Mouse (Mus musculus): ENCODE data around the gene Ak7. TPM values are rescaled to one million over a fixed set of nuclear protein-coding genes. Genes with fewer than 3 reads are reported as not detected.
A peak's percentile ranks its signal among the peaks of the same experiment; 100 is the strongest.

Gene Ak7
- 0.07 and 0.11 TPM in 2 replicates for polyA plus RNA-seq (2014; fragmentation: Nextera tagmentation; extraction: Ambion mirVana)

- WGBS, result 16% methylated on average over 22 of the region's 22 CpGs
- peaks cover 10% of the 10 kb centered on the region for H3K36me3 ChIP-seq (ENCODE audit: control insufficient read depth, insufficient read depth, low read length)
- H3K27me3 ChIP-seq (ENCODE audit: control insufficient read depth, insufficient read depth, low read length), result no peaks in the 10 kb centered on the region
- H3K27ac ChIP-seq (replicated peaks in 1 of 2; ENCODE audit: control insufficient read depth in 1 of 2, insufficient read depth in 1 of 2, low read depth in 2 of 2, low read length in 2 of 2), result no peak within 1 kb of the TSS
- H3K9ac ChIP-seq (ENCODE audit: low read length), result no peak within 1 kb of the TSS
- H3K4me3 ChIP-seq (ENCODE audit: control insufficient read depth in 1 of 2, insufficient read depth in 1 of 2, low read depth in 1 of 2, low read length in 2 of 2), result 0 out of 4 replicates have a peak within 1 kb of the TSS, but pooled peaks of 1 of the 2 experiments have one; percentile 14
- ATAC-seq (ENCODE audit: insufficient number of reproducible peaks, insufficient read depth, low FRiP score, low read depth), result peak; percentile 78
- peaks cover 4 to 7% of the 10 kb centered on the region in 2 experiments; a peak in 3 of 4 replicates for H3K4me1 ChIP-seq (ENCODE audit: control insufficient read depth in 2 of 2, insufficient read depth in 2 of 2, low read length in 2 of 2)
- H3K4me2 ChIP-seq (ENCODE audit: low read length), result peak within 1 kb of the TSS; percentile 49
- no peaks in the 10 kb centered on the region for H3K9me3 ChIP-seq (ENCODE audit: control insufficient read depth, low read length)
Measured at GRCm38 (mm10) chr12:105705799-105706487, at the start of gene Ak7. TSS of gene Ak7 (plus strand) at chr12:105705976.

- no peaks in the 10 kb centered on the region for H3K9me3 ChIP-seq (ENCODE audit: control insufficient read depth, low read length)
- 84% methylated on average over 8 of the region's 8 CpGs for whole genome bisulfite sequencing
- no peak overlapping the region for H3K9ac ChIP-seq (ENCODE audit: low read length)
- ATAC-seq (ENCODE audit: insufficient number of reproducible peaks, insufficient read depth, low FRiP score, low read depth), result no peak
- H3K27me3 ChIP-seq (ENCODE audit: control insufficient read depth, insufficient read depth, low read length), result no peaks in the 10 kb centered on the region
- H3K36me3 ChIP-seq (ENCODE audit: control insufficient read depth, insufficient read depth, low read length), result peaks cover 36% of the 10 kb centered on the region
- H3K27ac ChIP-seq (replicated peaks in 1 of 2; ENCODE audit: control insufficient read depth in 1 of 2, insufficient read depth in 1 of 2, low read depth in 2 of 2, low read length in 2 of 2), result no peak overlapping the region
- no peak overlapping the region for H3K4me2 ChIP-seq (ENCODE audit: low read length)
- H3K4me1 ChIP-seq (ENCODE audit: control insufficient read depth in 2 of 2, insufficient read depth in 2 of 2, low read length in 2 of 2), result no peaks in the 10 kb centered on the region
- H3K4me3 ChIP-seq (ENCODE audit: control insufficient read depth in 1 of 2, insufficient read depth in 1 of 2, low read depth in 1 of 2, low read length in 2 of 2), result no peak overlapping the region
Measured at GRCm38 (mm10) chr12:105676274-105676673, 29.5 kb upstream of the Ak7 start.

GRCm38 (mm10) chr12:105678211-105678610, 27.6 kb upstream of the Ak7 start:
- H3K27me3 ChIP-seq (ENCODE audit: control insufficient read depth, insufficient read depth, low read length), result no peaks in the 10 kb centered on the region
- 87% methylated on average over 7 of the region's 7 CpGs for WGBS
- no peaks in the 10 kb centered on the region for H3K9me3 ChIP-seq (ENCODE audit: control insufficient read depth, low read length)
- H3K4me2 ChIP-seq (ENCODE audit: low read length), result no peak overlapping the region
- H3K27ac ChIP-seq (replicated peaks in 1 of 2; ENCODE audit: control insufficient read depth in 1 of 2, insufficient read depth in 1 of 2, low read depth in 2 of 2, low read length in 2 of 2), result no peak overlapping the region
- H3K4me3 ChIP-seq (ENCODE audit: control insufficient read depth in 1 of 2, insufficient read depth in 1 of 2, low read depth in 1 of 2, low read length in 2 of 2), result no peak overlapping the region
- ATAC-seq (ENCODE audit: insufficient number of reproducible peaks, insufficient read depth, low FRiP score, low read depth), result no peak
- H3K36me3 ChIP-seq (ENCODE audit: control insufficient read depth, insufficient read depth, low read length), result peaks cover 28% of the 10 kb centered on the region
- no peak overlapping the region for H3K9ac ChIP-seq (ENCODE audit: low read length)
- peaks cover 1 to 5% of the 10 kb centered on the region in 2 experiments; a peak in 2 of 4 replicates for H3K4me1 ChIP-seq (ENCODE audit: control insufficient read depth in 2 of 2, insufficient read depth in 2 of 2, low read length in 2 of 2)

- WGBS, result 92% methylated on average over 3 of the region's 3 CpGs
- H3K27ac ChIP-seq (replicated peaks in 1 of 2; ENCODE audit: control insufficient read depth in 1 of 2, insufficient read depth in 1 of 2, low read depth in 2 of 2, low read length in 2 of 2), result no peak overlapping the region
Measured at GRCm38 (mm10) chr12:105678762-105679161, 27.0 kb upstream of the Ak7 start.

GRCm38 (mm10) chr12:105683933-105684901, 21.6 kb upstream of the Ak7 start, which contains the start of gene Gskip:
TSS of gene Gskip (plus strand) at chr12:105684829.
- 2% methylated on average over 40 of the region's 41 CpGs for WGBS
- H3K4me2 ChIP-seq (ENCODE audit: low read length), result peak within 1 kb of the TSS; percentile 77
- peaks cover 5 to 19% of the 10 kb centered on the region in 2 experiments for H3K4me1 ChIP-seq (ENCODE audit: control insufficient read depth in 2 of 2, insufficient read depth in 2 of 2, low read length in 2 of 2)

More at GRCm38 (mm10) chr12:105678762-105679161, 27.0 kb upstream of the Ak7 start:
- Histone ChIP-seq H3K9me3 (ENCODE audit: control insufficient read depth, low read length) (no peaks in the 10 kb centered on the region), H3K9ac (ENCODE audit: low read length) (no peak overlapping the region), H3K36me3 (ENCODE audit: control insufficient read depth, insufficient read depth, low read length) (peaks cover 22% of the 10 kb centered on the region), H3K27me3 (ENCODE audit: control insufficient read depth, insufficient read depth, low read length) (no peaks in the 10 kb centered on the region), H3K4me2 (ENCODE audit: low read length) (no peak overlapping the region), H3K4me1 (ENCODE audit: control insufficient read depth in 2 of 2, insufficient read depth in 2 of 2, low read length in 2 of 2) (peaks cover 3 to 9% of the 10 kb centered on the region in 2 experiments), H3K4me3 (ENCODE audit: control insufficient read depth in 1 of 2, insufficient read depth in 1 of 2, low read depth in 1 of 2, low read length in 2 of 2) (no peak overlapping the region)
- no peak for ATAC-seq (ENCODE audit: insufficient number of reproducible peaks, insufficient read depth, low FRiP score, low read depth)

GRCm38 (mm10) chr12:105685001-105685691, 20.6 kb upstream of the Ak7 start, which contains the start of gene Atg2b:
TSS of gene Atg2b (minus strand) at chr12:105685211.
- no peaks in the 10 kb centered on the region for H3K9me3 ChIP-seq (ENCODE audit: control insufficient read depth, low read length)
- H3K27ac ChIP-seq (replicated peaks in 1 of 2; ENCODE audit: control insufficient read depth in 1 of 2, insufficient read depth in 1 of 2, low read depth in 2 of 2, low read length in 2 of 2), result peak within 1 kb of the TSS; percentile 92
- H3K27me3 ChIP-seq (ENCODE audit: control insufficient read depth, insufficient read depth, low read length), result no peaks in the 10 kb centered on the region
- H3K4me1 ChIP-seq (ENCODE audit: control insufficient read depth in 2 of 2, insufficient read depth in 2 of 2, low read length in 2 of 2), result peaks cover 5 to 19% of the 10 kb centered on the region in 2 experiments
- under 1% methylated on average over 73 of the region's 73 CpGs for WGBS
- peak; percentile 93 for ATAC-seq (ENCODE audit: insufficient number of reproducible peaks, insufficient read depth, low FRiP score, low read depth)
- peaks cover 18% of the 10 kb centered on the region for H3K36me3 ChIP-seq (ENCODE audit: control insufficient read depth, insufficient read depth, low read length)
- peak within 1 kb of the TSS; percentile 92 for H3K9ac ChIP-seq (ENCODE audit: low read length)
- peak within 1 kb of the TSS; percentile 77 for H3K4me2 ChIP-seq (ENCODE audit: low read length)
- peak within 1 kb of the TSS; percentile 81 to 83 for H3K4me3 ChIP-seq (ENCODE audit: control insufficient read depth in 1 of 2, insufficient read depth in 1 of 2, low read depth in 1 of 2, low read length in 2 of 2)

More at GRCm38 (mm10) chr12:105683933-105684901, 21.6 kb upstream of the Ak7 start, which contains the start of gene Gskip:
- no peaks in the 10 kb centered on the region for H3K9me3 ChIP-seq (ENCODE audit: control insufficient read depth, low read length)
- peak within 1 kb of the TSS; percentile 92 for H3K9ac ChIP-seq (ENCODE audit: low read length)
- peak within 1 kb of the TSS; percentile 81 to 83 for H3K4me3 ChIP-seq (ENCODE audit: control insufficient read depth in 1 of 2, insufficient read depth in 1 of 2, low read depth in 1 of 2, low read length in 2 of 2)
- H3K27me3 ChIP-seq (ENCODE audit: control insufficient read depth, insufficient read depth, low read length), result no peaks in the 10 kb centered on the region
- H3K27ac ChIP-seq (replicated peaks in 1 of 2; ENCODE audit: control insufficient read depth in 1 of 2, insufficient read depth in 1 of 2, low read depth in 2 of 2, low read length in 2 of 2), result peak within 1 kb of the TSS; percentile 92
- H3K36me3 ChIP-seq (ENCODE audit: control insufficient read depth, insufficient read depth, low read length), result peaks cover 11% of the 10 kb centered on the region; the same call in 1 of the 2 replicates
- ATAC-seq (ENCODE audit: insufficient number of reproducible peaks, insufficient read depth, low FRiP score, low read depth), result peak; percentile 17

GRCm38 (mm10) chr12:105686791-105687190, 19.0 kb upstream of the Ak7 start:
- ATAC-seq (ENCODE audit: insufficient number of reproducible peaks, insufficient read depth, low FRiP score, low read depth), result no peak
- Histone ChIP-seq H3K27ac (replicated peaks in 1 of 2; ENCODE audit: control insufficient read depth in 1 of 2, insufficient read depth in 1 of 2, low read depth in 2 of 2, low read length in 2 of 2) (no peak overlapping the region), H3K4me2 (ENCODE audit: low read length) (no peak overlapping the region), H3K9me3 (ENCODE audit: control insufficient read depth, low read length) (no peaks in the 10 kb centered on the region), H3K27me3 (ENCODE audit: control insufficient read depth, insufficient read depth, low read length) (no peaks in the 10 kb centered on the region), H3K4me1 (ENCODE audit: control insufficient read depth in 2 of 2, insufficient read depth in 2 of 2, low read length in 2 of 2) (peaks cover 5 to 19% of the 10 kb centered on the region in 2 experiments), H3K4me3 (ENCODE audit: control insufficient read depth in 1 of 2, insufficient read depth in 1 of 2, low read depth in 1 of 2, low read length in 2 of 2) (no peak overlapping the region), H3K9ac (ENCODE audit: low read length) (no peak overlapping the region), H3K36me3 (ENCODE audit: control insufficient read depth, insufficient read depth, low read length) (peaks cover 20% of the 10 kb centered on the region)
- 82% methylated on average over 3 of the region's 3 CpGs for WGBS
